Mouse (Mus musculus) lung, embryonic 16.5 days (tissue): Measurements from ENCODE around the gene Nceh1. TPM values are rescaled to one million over a fixed set of nuclear protein-coding genes. Genes with fewer than 3 reads are reported as not detected.

Experiments used
- ATAC-seq: fragments of 200-750 bp; cut with Nextera tagmentation; 2 replicates; pipeline ENCODE4 v1.8.0; 2017; ENCODE audit warnings: low read depth, mild to moderate bottlenecking, moderate library complexity
- H3K27ac ChIP-seq: fragments of 300-500 bp; sonication (generic); 2 replicates; pipeline ENCODE4 v1.5.1; 2014; ENCODE audit warnings: mild to moderate bottlenecking, control low read depth, low read length
- H3K27me3 ChIP-seq: fragments of 300-500 bp; sonication (generic); 2 replicates; pipeline ENCODE4 v1.6.1; 2014; ENCODE audit warnings: low read depth, low read length, mixed read lengths; ENCODE audit not compliant: control insufficient read depth, insufficient read depth
- H3K36me3 ChIP-seq: fragments of 300-500 bp; sonication (generic); 2 replicates; pipeline ENCODE4 v1.6.1; 2014; ENCODE audit warnings: low read length; ENCODE audit not compliant: control insufficient read depth, insufficient read depth
- H3K4me1 ChIP-seq: fragments of 300-500 bp; sonication (generic); replicated peaks from 2 replicates; pipeline ENCODE4 v1.6.1; 2014; ENCODE audit warnings: low read length, mixed read lengths; ENCODE audit not compliant: control insufficient read depth, insufficient read depth
- H3K4me2 ChIP-seq: fragments of 300-500 bp; sonication (generic); 2 replicates; pipeline ENCODE4 v1.6.1; 2014; ENCODE audit warnings: low read depth, low read length, control low read depth
- H3K4me3 ChIP-seq: fragments of 300-500 bp; sonication (generic); 2 replicates; pipeline ENCODE4 v1.5.1; 2014; ENCODE audit warnings: mild to moderate bottlenecking, low read length, control low read depth
- H3K9ac ChIP-seq: fragments of 300-500 bp; sonication (generic); 2 replicates; pipeline ENCODE4 v1.6.1; 2014; ENCODE audit warnings: low read length, control low read depth
- H3K9me3 ChIP-seq: fragments of 300-500 bp; sonication (generic); 2 replicates; pipeline ENCODE4 v1.6.1; 2016; ENCODE audit warnings: low read length; ENCODE audit not compliant: control insufficient read depth
- WGBS: fragments of 180-500 bp; shearing (Covaris S2); extraction: QIAGEN DNeasy Blood & Tissue Kit; methylation state at CpG from one replicate; pipeline ENCODE4 v1.1.7; 2014; 5-methylcytosine and 5-hydroxymethylcytosine counted together
- polyA plus RNA-seq: library from polyadenylated mRNA; unstranded; fragments of >200 nt; fragmentation: Nextera tagmentation; extraction: Ambion mirVana; gene quantifications from 2 replicates; pipeline ENCODE4 v1.2.1, GENCODE M21; 2015

The Nceh1 gene
- polyA plus RNA-seq, 1 experiment from 2014 or later: 10.1 TPM

GRCm38 (mm10) chr3:27199120-27199519, 16.4 kb downstream of the Nceh1 start:
- Histone ChIP-seq H3K9ac (no peak overlapping the region), H3K9me3 (no peaks in the 10 kb centered on the region), H3K4me1 (no peaks in the 10 kb centered on the region), H3K27me3 (no peaks in the 10 kb centered on the region), H3K4me3 (no peak overlapping the region), H3K4me2 (no peak overlapping the region), H3K27ac (no peak overlapping the region), H3K36me3 (no peaks in the 10 kb centered on the region)
- ATAC-seq: no peak
- 81% methylated on average over 7 of the region's 7 CpGs for WGBS

GRCm38 (mm10) chr3:27201728-27202411, 19.1 kb downstream of the Nceh1 start:
- Histone ChIP-seq H3K27ac (no peak overlapping the region), H3K36me3 (no peaks in the 10 kb centered on the region)
- WGBS: 73% methylated on average over 5 of the region's 5 CpGs

GRCm38 (mm10) chr3:27205068-27205467, 22.3 kb downstream of the Nceh1 start:
- Histone ChIP-seq H3K9ac (no peak overlapping the region), H3K27ac (peak overlapping the region; percentile 69), H3K9me3 (no peaks in the 10 kb centered on the region), H3K4me1 (no peaks in the 10 kb centered on the region), H3K27me3 (no peaks in the 10 kb centered on the region), H3K4me3 (no peak overlapping the region), H3K4me2 (no peak overlapping the region), H3K36me3 (no peaks in the 10 kb centered on the region; the same call in 1 of the 2 replicates)
- WGBS: 25% methylated on average over 5 of the region's 5 CpGs
- ATAC-seq: peak; percentile 67

More at GRCm38 (mm10) chr3:27201728-27202411, 19.1 kb downstream of the Nceh1 start:
- Histone ChIP-seq H3K9ac (no peak overlapping the region), H3K4me2 (no peak overlapping the region), H3K9me3 (no peaks in the 10 kb centered on the region), H3K4me1 (no peaks in the 10 kb centered on the region), H3K27me3 (no peaks in the 10 kb centered on the region), H3K4me3 (no peak overlapping the region)
- no peak for ATAC-seq

GRCm38 (mm10) chr3:27205514-27206220, 22.9 kb downstream of the Nceh1 start:
- Histone ChIP-seq H3K4me3 (no peak overlapping the region), H3K27me3 (no peaks in the 10 kb centered on the region), H3K27ac (peak overlapping the region; percentile 69), H3K9me3 (no peaks in the 10 kb centered on the region), H3K9ac (no peak overlapping the region), H3K4me2 (no peak overlapping the region), H3K36me3 (no peaks in the 10 kb centered on the region; the same call in 1 of the 2 replicates), H3K4me1 (no peaks in the 10 kb centered on the region)
- 0 out of 2 replicates have a peak, but pooled peaks have one; percentile 47 for ATAC-seq
- WGBS: 67% methylated on average over 9 of the region's 9 CpGs

DNA sequence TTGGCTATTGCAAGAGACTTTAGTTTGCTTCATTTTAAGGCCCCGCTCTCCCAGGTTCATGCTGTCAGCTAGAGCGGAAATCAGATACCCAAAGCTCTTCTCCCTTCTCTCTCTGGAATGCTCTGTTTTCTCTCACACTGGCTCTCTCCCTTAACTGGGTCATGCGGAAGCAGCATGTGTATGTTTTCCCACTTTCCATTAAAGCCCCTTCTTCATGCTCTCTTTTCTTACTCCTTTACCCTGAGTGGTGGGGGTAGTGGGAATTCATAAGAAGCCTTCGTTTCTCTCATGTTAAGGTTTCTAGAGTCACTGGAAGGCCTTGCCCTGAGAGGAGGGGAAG, 23.4 kb downstream of the Nceh1 start:
- Histone ChIP-seq H3K4me1 (no peaks in the 10 kb centered on the region), H3K4me2 (no peak overlapping the region), H3K27ac (no peak overlapping the region), H3K9ac (no peak overlapping the region), H3K9me3 (no peaks in the 10 kb centered on the region), H3K27me3 (no peaks in the 10 kb centered on the region), H3K36me3 (no peaks in the 10 kb centered on the region; the same call in 1 of the 2 replicates), H3K4me3 (no peak overlapping the region)
- WGBS: 62% methylated on average over 4 of the region's 4 CpGs
- ATAC-seq: no peak

GRCm38 (mm10) chr3:27206577-27206976, 23.8 kb downstream of the Nceh1 start:
- H3K4me3 ChIP-seq: no peak overlapping the region
- H3K9ac ChIP-seq: no peak overlapping the region
- H3K27ac ChIP-seq: no peak overlapping the region
- no peaks in the 10 kb centered on the region for H3K27me3 ChIP-seq
- no peaks in the 10 kb centered on the region; the same call in 1 of the 2 replicates for H3K36me3 ChIP-seq
- H3K4me2 ChIP-seq: no peak overlapping the region
- no peaks in the 10 kb centered on the region for H3K4me1 ChIP-seq
- no peaks in the 10 kb centered on the region for H3K9me3 ChIP-seq
- ATAC-seq: no peak
- 73% methylated on average over 8 of the region's 8 CpGs for WGBS

DNA sequence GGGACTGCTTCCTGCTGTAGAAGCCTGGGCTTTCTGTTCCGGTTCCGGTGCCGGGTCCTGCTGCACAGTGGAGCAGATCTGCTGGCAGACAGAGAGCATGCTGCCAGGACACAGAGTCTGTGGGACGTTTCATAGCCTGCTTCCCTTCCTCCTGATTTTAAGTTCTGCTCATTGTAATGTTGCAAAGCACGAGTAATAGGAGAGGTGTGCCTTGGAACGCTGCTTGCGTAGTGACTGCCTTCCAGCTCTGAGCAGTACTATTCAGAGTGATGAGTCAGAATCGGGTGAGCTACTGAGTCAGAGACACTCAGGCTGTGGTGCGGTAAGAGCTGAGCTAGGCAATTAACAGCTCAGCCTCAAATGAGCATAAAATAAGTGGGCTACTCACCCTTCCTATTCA, 26.9 kb downstream of the Nceh1 start:
- no peaks in the 10 kb centered on the region for H3K4me1 ChIP-seq
- ATAC-seq: no peak
- H3K4me3 ChIP-seq: no peak overlapping the region
- H3K36me3 ChIP-seq: no peaks in the 10 kb centered on the region; the same call in 1 of the 2 replicates
- WGBS: 77% methylated on average over 9 of the region's 9 CpGs
- H3K27me3 ChIP-seq: no peaks in the 10 kb centered on the region
- no peaks in the 10 kb centered on the region for H3K9me3 ChIP-seq
- H3K4me2 ChIP-seq: no peak overlapping the region
- H3K27ac ChIP-seq: no peak overlapping the region
- H3K9ac ChIP-seq: no peak overlapping the region

DNA sequence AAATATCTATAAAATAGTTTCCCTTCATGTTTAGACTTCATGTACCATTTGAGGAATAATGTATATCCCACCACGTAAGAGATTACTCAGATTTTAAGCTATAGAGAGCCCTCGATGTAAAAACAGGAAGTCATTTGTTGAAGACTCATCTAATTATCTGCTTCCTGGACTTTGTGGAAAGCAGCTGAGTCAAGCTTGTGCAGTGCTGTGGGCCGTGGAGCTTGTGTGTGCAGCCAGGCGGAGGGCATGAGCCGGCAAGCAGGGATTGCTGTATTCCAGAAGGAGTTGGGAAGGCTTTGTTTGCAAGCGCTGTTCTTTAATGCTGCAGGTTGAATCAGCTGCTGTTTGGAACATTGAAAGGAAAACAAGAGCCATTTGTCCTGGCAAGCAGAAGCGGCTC, 27.5 kb downstream of the Nceh1 start:
- Histone ChIP-seq H3K9me3 (no peaks in the 10 kb centered on the region), H3K4me3 (no peak overlapping the region), H3K36me3 (no peaks in the 10 kb centered on the region; the same call in 1 of the 2 replicates), H3K4me1 (no peaks in the 10 kb centered on the region), H3K27me3 (no peaks in the 10 kb centered on the region), H3K9ac (no peak overlapping the region), H3K4me2 (no peak overlapping the region), H3K27ac (no peak overlapping the region)
- WGBS: 56% methylated on average over 7 of the region's 7 CpGs
- peak; percentile 54; the same call in 1 of the 2 replicates for ATAC-seq

DNA sequence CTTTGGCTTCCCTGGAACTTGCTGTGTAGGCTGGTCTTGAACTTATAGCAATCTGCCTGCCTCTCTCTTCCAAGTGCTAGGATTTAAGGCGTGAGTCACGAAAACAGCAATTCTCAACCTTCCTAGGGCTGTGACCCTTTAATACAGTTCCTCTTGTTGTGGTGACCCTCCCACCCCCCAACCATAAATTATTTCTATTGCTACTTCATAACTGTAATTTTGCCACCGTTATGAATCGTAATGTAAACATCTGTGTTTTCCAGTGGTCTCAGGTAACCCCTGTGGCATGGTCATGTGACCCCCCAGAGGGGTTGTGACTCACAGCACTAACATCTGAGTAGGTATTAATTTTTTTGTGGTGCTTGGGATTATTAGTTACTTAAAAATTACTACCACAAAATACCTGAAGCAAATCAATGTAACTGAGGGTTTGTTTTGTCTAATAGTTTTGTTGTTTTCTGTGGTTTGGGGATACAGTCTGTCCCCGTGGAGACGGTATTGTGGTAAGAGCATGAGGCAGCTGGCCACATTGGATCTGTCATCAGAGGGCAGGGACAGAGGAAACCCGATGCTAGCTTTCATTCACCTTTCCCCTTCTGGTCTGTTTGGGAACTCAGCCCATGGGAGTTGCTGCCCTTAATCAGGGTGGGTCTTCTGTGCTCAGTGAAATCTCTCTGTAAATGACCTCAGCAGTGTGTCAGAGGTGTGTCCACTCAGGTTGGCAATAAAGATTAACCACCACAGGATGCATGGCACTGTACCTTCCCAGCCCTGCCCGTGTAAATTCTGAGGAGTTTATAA, 31.5 kb downstream of the Nceh1 start:
- H3K27me3 ChIP-seq: no peaks in the 10 kb centered on the region
- 80% methylated on average over 8 of the region's 8 CpGs for WGBS
- no peak for ATAC-seq

More for the DNA sequence above, 31.5 kb downstream of the Nceh1 start:
- no peak overlapping the region for H3K27ac ChIP-seq
- H3K9ac ChIP-seq: no peak overlapping the region
- no peak overlapping the region for H3K4me3 ChIP-seq
- H3K9me3 ChIP-seq: no peaks in the 10 kb centered on the region
- H3K4me2 ChIP-seq: no peak overlapping the region
- H3K4me1 ChIP-seq: no peaks in the 10 kb centered on the region
- H3K36me3 ChIP-seq: no peaks in the 10 kb centered on the region
